Mouse (Mus musculus): ENCODE data around the gene Mettl27. TPM values are rescaled to one million over a fixed set of nuclear protein-coding genes. Genes with fewer than 3 reads are reported as not detected.

Gene Mettl27
- total and polyA plus RNA-seq, 2 experiments from 2014 or later = 5.0 to 7.2 TPM

GRCm38 (mm10) chr5:134947420-134948084, 15.4 kb downstream of the Mettl27 start:
- Histone ChIP-seq H3K27ac (ENCODE audit: low read depth, low read length) (no peak overlapping the region), H3K4me3 (ENCODE audit: low read depth, low read length) (no peak overlapping the region), H3K9me3 (ENCODE audit: low read length) (no peaks in the 10 kb centered on the region), H3K4me2 (ENCODE audit: low read depth, low read length, poor library complexity, severe bottlenecking) (no peak overlapping the region), H3K36me3 (ENCODE audit: insufficient read depth, low read length) (no peaks in the 10 kb centered on the region), H3K4me1 (ENCODE audit: insufficient read depth, low read length) (no peaks in the 10 kb centered on the region), H3K9ac (replicated peaks; ENCODE audit: low read length, poor library complexity, severe bottlenecking) (no peak overlapping the region), H3K27me3 (ENCODE audit: insufficient read depth, low read length) (peaks cover 17% of the 10 kb centered on the region; the same call in 1 of the 2 replicates)
- no peak for TF ChIP-seq CTCF (IDR thresholded peaks at IDR 0.05)
- no peak for ATAC-seq (ENCODE audit: low FRiP score)
- 68% methylated on average over 5 of the region's 5 CpGs for WGBS
- no peak for DNase-seq (ENCODE audit: low spot score)

GRCm38 (mm10) chr5:134948085-134948439, 15.9 kb downstream of the Mettl27 start:
- 62% methylated on average over 4 of the region's 4 CpGs for WGBS
- Histone ChIP-seq H3K4me1 (ENCODE audit: insufficient read depth, low read length) (no peaks in the 10 kb centered on the region), H3K27ac (ENCODE audit: low read depth, low read length) (no peak overlapping the region), H3K9me3 (ENCODE audit: low read length) (no peaks in the 10 kb centered on the region), H3K36me3 (ENCODE audit: insufficient read depth, low read length) (no peaks in the 10 kb centered on the region), H3K4me2 (ENCODE audit: low read depth, low read length, poor library complexity, severe bottlenecking) (no peak overlapping the region), H3K9ac (replicated peaks; ENCODE audit: low read length, poor library complexity, severe bottlenecking) (no peak overlapping the region), H3K4me3 (ENCODE audit: low read depth, low read length) (no peak overlapping the region), H3K27me3 (ENCODE audit: insufficient read depth, low read length) (peaks cover 17% of the 10 kb centered on the region; the same call in 1 of the 2 replicates)
- ATAC-seq (ENCODE audit: low FRiP score) (no peak), DNase-seq (ENCODE audit: low spot score) (no peak)
- TF ChIP-seq CTCF (IDR thresholded peaks at IDR 0.05) = no peak

GRCm38 (mm10) chr5:134951053-134951884, 19.1 kb downstream of the Mettl27 start:
- no peaks in the 10 kb centered on the region for H3K36me3 ChIP-seq (ENCODE audit: insufficient read depth, low read length)
- H3K9ac ChIP-seq (replicated peaks; ENCODE audit: low read length, poor library complexity, severe bottlenecking) = no peak overlapping the region
- no peaks in the 10 kb centered on the region for H3K9me3 ChIP-seq (ENCODE audit: low read length)
- H3K27me3 ChIP-seq (ENCODE audit: insufficient read depth, low read length) = peaks cover 7% of the 10 kb centered on the region; the same call in 1 of the 2 replicates
- TF ChIP-seq CTCF (IDR thresholded peaks at IDR 0.05) = no peak
- H3K4me1 ChIP-seq (ENCODE audit: insufficient read depth, low read length) = no peaks in the 10 kb centered on the region
- no peak overlapping the region for H3K4me2 ChIP-seq (ENCODE audit: low read depth, low read length, poor library complexity, severe bottlenecking)
- no peak overlapping the region for H3K4me3 ChIP-seq (ENCODE audit: low read depth, low read length)
- DNase-seq (ENCODE audit: low spot score) (no peak), ATAC-seq (ENCODE audit: low FRiP score) (no peak)
- no peak overlapping the region for H3K27ac ChIP-seq (ENCODE audit: low read depth, low read length)
- 49% methylated on average over 19 of the region's 19 CpGs for WGBS

- no peak overlapping the region for H3K9ac ChIP-seq (replicated peaks; ENCODE audit: low read length, poor library complexity, severe bottlenecking)
- TF ChIP-seq CTCF (IDR thresholded peaks at IDR 0.05) = no peak
- no peak overlapping the region for H3K27ac ChIP-seq (ENCODE audit: low read depth, low read length)
- no peaks in the 10 kb centered on the region for H3K4me1 ChIP-seq (ENCODE audit: insufficient read depth, low read length)
- no peak overlapping the region for H3K4me2 ChIP-seq (ENCODE audit: low read depth, low read length, poor library complexity, severe bottlenecking)
- DNase-seq (ENCODE audit: low spot score) (no peak), ATAC-seq (ENCODE audit: low FRiP score) (no peak)
- H3K4me3 ChIP-seq (ENCODE audit: low read depth, low read length) = no peak overlapping the region
- WGBS = 81% methylated on average over 5 of the region's 5 CpGs
- H3K36me3 ChIP-seq (ENCODE audit: insufficient read depth, low read length) = no peaks in the 10 kb centered on the region
- no peaks in the 10 kb centered on the region for H3K9me3 ChIP-seq (ENCODE audit: low read length)
- H3K27me3 ChIP-seq (ENCODE audit: insufficient read depth, low read length) = no peaks in the 10 kb centered on the region
These were observed 23.3 kb downstream of the Mettl27 start for GRCm38 (mm10) chr5:134955491-134955890.

DNA sequence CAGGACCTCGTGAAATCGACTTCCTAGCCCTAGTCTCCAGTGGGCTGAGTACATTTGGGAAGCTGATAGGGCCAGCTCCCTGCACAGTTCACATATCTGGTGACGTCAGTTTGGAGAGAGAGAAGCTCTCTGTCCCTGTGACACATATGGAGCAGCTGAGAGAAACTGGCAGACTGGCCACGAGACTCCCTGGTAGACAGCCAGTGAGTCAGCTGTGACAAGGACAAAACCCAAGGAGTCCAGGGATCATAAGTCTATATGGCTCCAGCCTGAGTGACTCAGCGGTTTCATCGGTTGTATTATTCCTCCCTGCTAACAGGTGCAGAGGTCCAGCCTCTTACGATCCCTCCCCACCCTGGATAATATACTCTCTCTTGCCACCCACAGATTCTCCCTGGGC, 26.9 kb downstream of the Mettl27 start:
- DNase-seq (ENCODE audit: low spot score) (peak; percentile 44), ATAC-seq (ENCODE audit: low FRiP score) (no peak)
- no peak overlapping the region for H3K4me2 ChIP-seq (ENCODE audit: low read depth, low read length, poor library complexity, severe bottlenecking)
- H3K9me3 ChIP-seq (ENCODE audit: low read length) = no peaks in the 10 kb centered on the region
- H3K36me3 ChIP-seq (ENCODE audit: insufficient read depth, low read length) = no peaks in the 10 kb centered on the region
- no peak overlapping the region for H3K4me3 ChIP-seq (ENCODE audit: low read depth, low read length)
- no peak for TF ChIP-seq CTCF (IDR thresholded peaks at IDR 0.05)
- H3K27me3 ChIP-seq (ENCODE audit: insufficient read depth, low read length) = no peaks in the 10 kb centered on the region
- WGBS = 80% methylated on average over 7 of the region's 7 CpGs
- no peaks in the 10 kb centered on the region for H3K4me1 ChIP-seq (ENCODE audit: insufficient read depth, low read length)
- no peak overlapping the region for H3K9ac ChIP-seq (replicated peaks; ENCODE audit: low read length, poor library complexity, severe bottlenecking)
- no peak overlapping the region for H3K27ac ChIP-seq (ENCODE audit: low read depth, low read length)

DNA sequence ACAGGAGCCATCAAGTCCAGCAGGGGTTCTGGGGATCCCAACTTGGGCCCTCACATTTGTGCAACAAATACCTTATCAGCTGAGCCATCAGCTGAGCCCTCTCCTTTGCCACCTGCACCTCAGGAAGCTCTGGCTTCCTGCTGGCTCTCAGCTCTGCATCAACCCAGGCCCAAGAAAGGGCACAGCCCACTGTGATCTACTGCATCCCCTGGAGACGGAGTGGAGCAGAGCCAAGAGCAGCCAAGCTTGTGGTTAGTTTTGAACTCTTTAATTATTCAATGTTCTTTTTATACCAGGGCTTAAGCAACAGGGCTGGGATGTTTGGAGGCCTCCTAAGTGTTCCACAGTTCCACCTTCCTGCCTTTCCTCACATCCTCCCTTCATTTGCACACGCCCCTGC, 28.3 kb downstream of the Mettl27 start:
- Histone ChIP-seq H3K27me3 (ENCODE audit: insufficient read depth, low read length) (no peaks in the 10 kb centered on the region), H3K9me3 (ENCODE audit: low read length) (no peaks in the 10 kb centered on the region), H3K4me3 (ENCODE audit: low read depth, low read length) (no peak overlapping the region), H3K4me1 (ENCODE audit: insufficient read depth, low read length) (no peaks in the 10 kb centered on the region), H3K36me3 (ENCODE audit: insufficient read depth, low read length) (no peaks in the 10 kb centered on the region), H3K4me2 (ENCODE audit: low read depth, low read length, poor library complexity, severe bottlenecking) (no peak overlapping the region), H3K27ac (ENCODE audit: low read depth, low read length) (no peak overlapping the region), H3K9ac (replicated peaks; ENCODE audit: low read length, poor library complexity, severe bottlenecking) (no peak overlapping the region)
- DNase-seq (ENCODE audit: low spot score) (no peak), ATAC-seq (ENCODE audit: low FRiP score) (no peak)
- no peak for TF ChIP-seq CTCF (IDR thresholded peaks at IDR 0.05)
- WGBS = 63% methylated on average over 2 of the region's 2 CpGs

Measured in midbrain, postnatal 0 days (tissue).